Comparison of ENCODE assay signal across 13 mouse cellular contexts in genomic region chr7:68440661-68441150, GRCm38 (mm10).
DNase-seq lines count a peak whose midpoint lies in the region; ATAC-seq and TF ChIP-seq lines count a peak whose summit lies in the region.
"Had no signal": no experiment of that assay in that cellular context is flagged by ENCODE, and none has a peak within 500 bp of the region (broad histone marks: within the 10 kb centered on the region; RNA-seq: fewer than 3 reads in every experiment).

No protein-coding gene starts in this region.

- H3K27me3 ChIP-seq in embryonic facial prominence, embryonic 11.5 days (ENCODE audit: control insufficient read depth, insufficient read depth, low read length), result no peaks in the 10 kb centered on the region
- H3K27me3 ChIP-seq in hindbrain, embryonic 13.5 days, result no peaks in the 10 kb centered on the region
- H3K27me3 ChIP-seq in midbrain, postnatal 0 days (ENCODE audit: insufficient read depth, low read length), result no peaks in the 10 kb centered on the region
- H3K27me3 ChIP-seq in liver, embryonic 12.5 days (replicated peaks), result no peaks in the 10 kb centered on the region
- H3K27me3 ChIP-seq: lung, embryonic 15.5 days had no signal

- no peak overlapping the region for H3K9ac ChIP-seq in embryonic facial prominence, embryonic 11.5 days (replicated peaks; ENCODE audit: low read length)
- 0 out of 2 replicates have a peak overlapping the region, but pooled peaks have one; percentile 5 for H3K9ac ChIP-seq in hindbrain, embryonic 13.5 days
- no peak overlapping the region for H3K9ac ChIP-seq in midbrain, postnatal 0 days (replicated peaks; ENCODE audit: low read length, poor library complexity, severe bottlenecking)
- H3K9ac ChIP-seq in liver, embryonic 12.5 days, result no peak overlapping the region
- H3K9ac ChIP-seq: lung, embryonic 15.5 days had no signal

- peak; percentile 76 for DNase-seq in embryo, embryonic 10 days (ENCODE audit: low spot score)
- peak; percentile 22 for DNase-seq in embryonic facial prominence, embryonic 11.5 days (ENCODE audit: low spot score)
- DNase-seq in midbrain, postnatal 0 days (ENCODE audit: low spot score), result peak; percentile 23
- no peak for DNase-seq in thymus, postnatal 36 days
- DNase-seq: adrenal gland, postnatal 14 days; cerebellum, adult 8-10 months; heart, adult 18-20 months; thymus, adult 18-20 months had no signal

- no peaks in the 10 kb centered on the region for H3K36me3 ChIP-seq in embryonic facial prominence, embryonic 11.5 days (replicated peaks; ENCODE audit: control insufficient read depth, insufficient read depth, low read depth, low read length)
- H3K36me3 ChIP-seq in hindbrain, embryonic 13.5 days, result no peaks in the 10 kb centered on the region
- H3K36me3 ChIP-seq in midbrain, postnatal 0 days (ENCODE audit: insufficient read depth, low read length), result no peaks in the 10 kb centered on the region
- H3K36me3 ChIP-seq in liver, embryonic 12.5 days, result no peaks in the 10 kb centered on the region
- H3K36me3 ChIP-seq: lung, embryonic 15.5 days had no signal

- no peak overlapping the region for H3K4me3 ChIP-seq in embryonic facial prominence, embryonic 11.5 days (ENCODE audit: low read depth, low read length)
- no peak overlapping the region for H3K4me3 ChIP-seq in hindbrain, embryonic 13.5 days
- no peak overlapping the region for H3K4me3 ChIP-seq in midbrain, postnatal 0 days (ENCODE audit: low read depth, low read length)
- H3K4me3 ChIP-seq in liver, embryonic 12.5 days, result no peak overlapping the region
- H3K4me3 ChIP-seq: lung, embryonic 15.5 days; myocyte had no signal

- ATAC-seq in embryonic facial prominence, embryonic 11.5 days (replicated peaks; ENCODE audit: insufficient number of reproducible peaks, low FRiP score, low TSS enrichment, low read depth), result peak; percentile 56
- peak; percentile 61 for ATAC-seq in hindbrain, embryonic 13.5 days (ENCODE audit: low FRiP score)
- 0 out of 2 replicates have a peak, but pooled peaks have one; percentile 31 for ATAC-seq in midbrain, postnatal 0 days (ENCODE audit: low FRiP score)
- no peak for ATAC-seq in liver, embryonic 12.5 days
- ATAC-seq in erythroblast, adult 5-6 weeks (replicated peaks; ENCODE audit: low FRiP score, poor library complexity, severe bottlenecking), result no peak

- no peak overlapping the region for H3K27ac ChIP-seq in embryonic facial prominence, embryonic 11.5 days (replicated peaks; ENCODE audit: low read depth, low read length)
- H3K27ac ChIP-seq in hindbrain, embryonic 13.5 days, result no peak overlapping the region
- H3K27ac ChIP-seq in midbrain, postnatal 0 days (ENCODE audit: low read depth, low read length), result no peak overlapping the region
- H3K27ac ChIP-seq in liver, embryonic 12.5 days, result no peak overlapping the region
- H3K27ac ChIP-seq: lung, embryonic 15.5 days had no signal

- WGBS in embryonic facial prominence, embryonic 11.5 days, result 17% methylated on average over 11 of the region's 11 CpGs
- WGBS in hindbrain, embryonic 13.5 days, result 11% methylated on average over 11 of the region's 11 CpGs
- WGBS in midbrain, postnatal 0 days, result 31% methylated on average over 11 of the region's 11 CpGs
- 55% methylated on average over 11 of the region's 11 CpGs for WGBS in liver, embryonic 12.5 days (ENCODE audit: insufficient replicate concordance)

- H3K9me3 ChIP-seq in embryonic facial prominence, embryonic 11.5 days (replicated peaks; ENCODE audit: control insufficient read depth, low read length), result no peaks in the 10 kb centered on the region
- no peaks in the 10 kb centered on the region for H3K9me3 ChIP-seq in hindbrain, embryonic 13.5 days
- no peaks in the 10 kb centered on the region for H3K9me3 ChIP-seq in midbrain, postnatal 0 days (ENCODE audit: low read length)
- H3K9me3 ChIP-seq in liver, embryonic 12.5 days (replicated peaks), result no peaks in the 10 kb centered on the region
- H3K9me3 ChIP-seq: lung, embryonic 15.5 days had no signal

- H3K4me2 ChIP-seq in embryonic facial prominence, embryonic 11.5 days (ENCODE audit: low read depth, low read length), result no peak overlapping the region
- no peak overlapping the region for H3K4me2 ChIP-seq in hindbrain, embryonic 13.5 days
- H3K4me2 ChIP-seq in midbrain, postnatal 0 days (ENCODE audit: low read depth, low read length, poor library complexity, severe bottlenecking), result no peak overlapping the region
- H3K4me2 ChIP-seq in liver, embryonic 12.5 days, result no peak overlapping the region
- H3K4me2 ChIP-seq: lung, embryonic 15.5 days had no signal

- H3K4me1 ChIP-seq in embryonic facial prominence, embryonic 11.5 days (ENCODE audit: control insufficient read depth, insufficient read depth, low read length), result no peaks in the 10 kb centered on the region
- H3K4me1 ChIP-seq in hindbrain, embryonic 13.5 days (replicated peaks), result peaks cover 14% of the 10 kb centered on the region
- H3K4me1 ChIP-seq in midbrain, postnatal 0 days (ENCODE audit: insufficient read depth, low read length), result no peaks in the 10 kb centered on the region
- H3K4me1 ChIP-seq in liver, embryonic 12.5 days, result no peaks in the 10 kb centered on the region
- H3K4me1 ChIP-seq: lung, embryonic 15.5 days had no signal

- no peak for TF ChIP-seq CTCF in midbrain, postnatal 0 days (IDR thresholded peaks at IDR 0.05)

Comparison
In these comparisons a context has a peak if more than half of its experiments do, and no peak if none do; other contexts are left out.
1. DNase-seq: peak in embryo, embryonic 10 days (single experiment), embryonic facial prominence, embryonic 11.5 days (single experiment) and midbrain, postnatal 0 days (single experiment); none in thymus, postnatal 36 days (0 of 2).
2. ATAC-seq: peak in embryonic facial prominence, embryonic 11.5 days (single experiment), hindbrain, embryonic 13.5 days (single experiment) and midbrain, postnatal 0 days (single experiment); none in liver, embryonic 12.5 days (single experiment) and erythroblast, adult 5-6 weeks (single experiment).